In the genomic region with DNA sequence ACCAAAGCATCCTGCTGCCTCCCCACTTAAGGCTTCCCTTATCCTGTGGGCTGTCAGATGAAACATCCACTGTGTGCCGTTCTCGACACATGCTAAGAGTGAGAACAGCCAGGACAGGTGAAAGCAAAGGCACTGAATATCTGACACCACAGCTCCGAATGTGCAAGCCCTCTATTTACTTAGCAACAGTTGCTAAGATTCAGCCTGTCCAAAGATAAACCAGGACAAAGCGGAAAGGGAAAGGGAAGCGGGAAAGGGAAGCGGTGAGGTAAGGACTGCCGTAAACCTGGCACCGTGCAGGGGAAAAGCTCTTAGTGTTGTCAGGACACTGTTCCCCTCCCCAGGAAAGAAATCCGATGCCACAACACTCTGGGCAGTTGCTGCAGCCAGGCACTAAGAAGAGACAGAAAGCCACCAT, we compare ENCODE assay signal across 8 mouse cellular contexts.
DNase-seq lines count a peak whose midpoint lies in the region; ATAC-seq and TF ChIP-seq lines count a peak whose summit lies in the region.

No protein-coding gene starts in this region.

- TF ChIP-seq CTCF in liver, adult 2 months (IDR thresholded peaks at IDR 0.05; ENCODE audit: low read depth, low read length), result no peak
- TF ChIP-seq CTCF in heart, adult 2 months (IDR thresholded peaks at IDR 0.05), result no peak

- no peaks in the 10 kb centered on the region; the same call in 1 of the 2 replicates for H3K79me2 ChIP-seq in liver, adult 2 months (ENCODE audit: control insufficient read depth, insufficient read depth, low read length)
- H3K79me2 ChIP-seq in heart, adult 2 months (replicated peaks; ENCODE audit: control insufficient read depth, insufficient read depth, low read length), result peaks cover 3% of the 10 kb centered on the region; the same call in 1 of the 2 replicates

- H3K4me3 ChIP-seq in liver, adult 2 months (ENCODE audit: insufficient read depth, low read depth, low read length), result peak overlapping the region; percentile 13
- H3K4me3 ChIP-seq in heart, adult 2 months, result no peak overlapping the region
- no peak overlapping the region for H3K4me3 ChIP-seq in kidney, embryonic 16.5 days (ENCODE audit: low read length)
- H3K4me3 ChIP-seq in midbrain, embryonic 14.5 days (replicated peaks; ENCODE audit: low read depth, low read length), result no peak overlapping the region

- H3K27ac ChIP-seq in liver, adult 2 months (replicated peaks; ENCODE audit: insufficient read depth, low read depth, low read length), result peak overlapping the region; percentile 74
- peak overlapping the region; percentile 80 for H3K27ac ChIP-seq in heart, adult 2 months
- peak overlapping the region; percentile 75 for H3K27ac ChIP-seq in kidney, embryonic 16.5 days (ENCODE audit: low read length)
- H3K27ac ChIP-seq in midbrain, embryonic 14.5 days (replicated peaks; ENCODE audit: low read depth, low read length), result peak overlapping the region; percentile 2; the same call in 1 of the 2 replicates

- no peaks in the 10 kb centered on the region for H3K27me3 ChIP-seq in liver, adult 2 months (ENCODE audit: control insufficient read depth, insufficient read depth, low read length)
- H3K27me3 ChIP-seq in heart, adult 2 months (ENCODE audit: control insufficient read depth, insufficient read depth, low read length), result no peaks in the 10 kb centered on the region
- H3K27me3 ChIP-seq in kidney, embryonic 16.5 days (ENCODE audit: insufficient read depth, low read length), result no peaks in the 10 kb centered on the region
- H3K27me3 ChIP-seq in midbrain, embryonic 14.5 days (ENCODE audit: control insufficient read depth, insufficient read depth, low read length), result no peaks in the 10 kb centered on the region

- ATAC-seq in kidney, embryonic 16.5 days (ENCODE audit: low FRiP score, low TSS enrichment), result peak; percentile 47; the same call in 1 of the 2 replicates
- ATAC-seq in midbrain, embryonic 14.5 days (ENCODE audit: low FRiP score, low TSS enrichment), result no peak

- H3K36me3 ChIP-seq in liver, adult 2 months (ENCODE audit: control insufficient read depth, insufficient read depth, low read length), result no peaks in the 10 kb centered on the region
- peaks cover 44% of the 10 kb centered on the region for H3K36me3 ChIP-seq in heart, adult 2 months (ENCODE audit: control insufficient read depth, insufficient read depth, low read length)
- no peaks in the 10 kb centered on the region for H3K36me3 ChIP-seq in kidney, embryonic 16.5 days (ENCODE audit: insufficient read depth, low read length)
- H3K36me3 ChIP-seq in midbrain, embryonic 14.5 days (ENCODE audit: control insufficient read depth, insufficient read depth, low read length), result no peaks in the 10 kb centered on the region

- TF ChIP-seq POLR2A in liver, adult 2 months (IDR thresholded peaks at IDR 0.05; ENCODE audit: extremely low read depth, insufficient read depth, low read length), result no peak
- peak; percentile 56 for TF ChIP-seq POLR2A in heart, adult 2 months (IDR thresholded peaks at IDR 0.05; ENCODE audit: insufficient read depth, low read depth, low read length)

- TF ChIP-seq EP300 in heart, adult 2 months (IDR thresholded peaks at IDR 0.05; ENCODE audit: insufficient read depth, low read depth, low read length), result peak; percentile 82

- H3K4me2 ChIP-seq in kidney, embryonic 16.5 days (replicated peaks; ENCODE audit: low read depth, low read length), result no peak overlapping the region
- no peak overlapping the region for H3K4me2 ChIP-seq in midbrain, embryonic 14.5 days (ENCODE audit: low read length)

- H3K4me1 ChIP-seq in liver, adult 2 months (ENCODE audit: control insufficient read depth, insufficient read depth, low read length), result peaks cover 24% of the 10 kb centered on the region
- peaks cover 41% of the 10 kb centered on the region for H3K4me1 ChIP-seq in heart, adult 2 months (ENCODE audit: control insufficient read depth, insufficient read depth, low read length)
- peaks cover 17% of the 10 kb centered on the region for H3K4me1 ChIP-seq in kidney, embryonic 16.5 days (ENCODE audit: insufficient read depth, low read length)
- H3K4me1 ChIP-seq in midbrain, embryonic 14.5 days (ENCODE audit: control insufficient read depth, insufficient read depth, low read length), result peaks cover 18% of the 10 kb centered on the region

- H3K9me3 ChIP-seq in kidney, embryonic 16.5 days (ENCODE audit: low read length), result no peaks in the 10 kb centered on the region
- H3K9me3 ChIP-seq in midbrain, embryonic 14.5 days (ENCODE audit: control insufficient read depth, low read length), result no peaks in the 10 kb centered on the region

- DNase-seq in liver, adult 2 months (ENCODE audit: extremely low read depth, low read depth, low spot score), result peak; percentile 74
- no peak for DNase-seq in liver
- DNase-seq in heart, adult 2 months, result peak; percentile 66 to 79
- DNase-seq in midbrain, embryonic 14.5 days, result peak; percentile 39
- no peak for DNase-seq in layer of hippocampus, adult 11-12 months (ENCODE audit: low spot score)
- DNase-seq in Muller cell, postnatal 12 days (ENCODE audit: inconsistent ontology term), result no peak
- no peak for DNase-seq in T-cell, adult 2 months (ENCODE audit: low spot score)

- WGBS in liver, adult 2 months, result 7% methylated on average over 9 of the region's 9 CpGs
- WGBS in heart, adult 2 months, result 14% methylated on average over 9 of the region's 9 CpGs
- 39% methylated on average over 9 of the region's 9 CpGs for WGBS in kidney, embryonic 16.5 days
- WGBS in midbrain, embryonic 14.5 days, result 65% methylated on average over 9 of the region's 9 CpGs

- intact Hi-C loops in heart, adult 2 months (cut with DNase I), result loop anchor here (1.0 to 2.0 kb wide), 2 partner anchors 53 to 76 kb away; partner anchors contain the start of gene Sorbs1

- H3K9ac ChIP-seq in liver, adult 2 months (ENCODE audit: low read depth, low read length), result peak overlapping the region; percentile 32
- H3K9ac ChIP-seq in heart, adult 2 months (ENCODE audit: low read depth, low read length), result no peak overlapping the region
- no peak overlapping the region for H3K9ac ChIP-seq in kidney, embryonic 16.5 days (replicated peaks; ENCODE audit: low read length)
- H3K9ac ChIP-seq in midbrain, embryonic 14.5 days (replicated peaks; ENCODE audit: low read length), result no peak overlapping the region

Comparison
In these comparisons a context has a peak if more than half of its experiments do, and no peak if none do; other contexts are left out.
1. DNase-seq: peak in liver, adult 2 months (single experiment), heart, adult 2 months (2 of 2) and midbrain, embryonic 14.5 days (single experiment); none in liver (single experiment), layer of hippocampus, adult 11-12 months (single experiment), Muller cell, postnatal 12 days (single experiment) and T-cell, adult 2 months (single experiment).
2. H3K27ac ChIP-seq: peak in every context shown above with its lines; median percentile 80 in heart, adult 2 months; 75 in kidney, embryonic 16.5 days; 74 in liver, adult 2 months; 2 in midbrain, embryonic 14.5 days.